Mouse (Mus musculus) forebrain, embryonic 13.5 days (tissue): ENCODE data around the gene Ier3. TPM values are rescaled to one million over a fixed set of nuclear protein-coding genes. Genes with fewer than 3 reads are reported as not detected.

ENCODE experiments used
- ATAC-seq: fragments of 200-750 bp; cut with Nextera tagmentation; 2 replicates; pipeline ENCODE4 v1.8.0; 2017
- H3K27ac ChIP-seq: fragments of 300-500 bp; sonication (generic); 2 replicates; pipeline ENCODE4 v1.5.1; 2015; ENCODE audit warnings: inconsistent platforms, mild to moderate bottlenecking, moderate library complexity
- H3K27me3 ChIP-seq: fragments of 300-500 bp; sonication (generic); 2 replicates; pipeline ENCODE4 v1.6.1; 2015; ENCODE audit warnings: mild to moderate bottlenecking, inconsistent platforms
- H3K36me3 ChIP-seq: fragments of 300-500 bp; sonication (generic); 2 replicates; pipeline ENCODE4 v1.6.1; 2015; ENCODE audit warnings: mild to moderate bottlenecking, inconsistent platforms; ENCODE audit not compliant: poor library complexity, severe bottlenecking
- H3K4me1 ChIP-seq: fragments of 300-500 bp; sonication (generic); 2 replicates; pipeline ENCODE4 v1.6.1; 2015; ENCODE audit warnings: inconsistent platforms
- H3K4me2 ChIP-seq: fragments of 300-500 bp; sonication (generic); 2 replicates; pipeline ENCODE4 v1.6.1; 2015; ENCODE audit warnings: inconsistent platforms, mild to moderate bottlenecking, moderate library complexity
- H3K4me3 ChIP-seq: fragments of 300-500 bp; sonication (generic); 2 replicates; pipeline ENCODE4 v1.5.1; 2015; ENCODE audit warnings: mild to moderate bottlenecking, inconsistent platforms
- H3K9ac ChIP-seq: fragments of 300-500 bp; sonication (generic); 2 replicates; pipeline ENCODE4 v1.6.1; 2015; ENCODE audit warnings: mild to moderate bottlenecking, inconsistent platforms
- H3K9me3 ChIP-seq: fragments of 300-500 bp; sonication (generic); replicated peaks from 2 replicates; pipeline ENCODE4 v1.6.1; 2016; ENCODE audit warnings: inconsistent platforms
- WGBS: fragments of 180-500 bp; shearing (Covaris S2); methylation state at CpG from one replicate; pipeline ENCODE4 v1.1.7; 2015; 5-methylcytosine and 5-hydroxymethylcytosine counted together
- polyA plus RNA-seq: library from polyadenylated mRNA; unstranded; fragments of >200 nt; fragmentation: Nextera tagmentation; extraction: Ambion mirVana; gene quantifications from 2 replicates; pipeline ENCODE4 v1.2.1, GENCODE M21; 2015

Ier3 gene
- polyA plus RNA-seq, 1 experiment from 2014 or later: 5.2 TPM

DNA sequence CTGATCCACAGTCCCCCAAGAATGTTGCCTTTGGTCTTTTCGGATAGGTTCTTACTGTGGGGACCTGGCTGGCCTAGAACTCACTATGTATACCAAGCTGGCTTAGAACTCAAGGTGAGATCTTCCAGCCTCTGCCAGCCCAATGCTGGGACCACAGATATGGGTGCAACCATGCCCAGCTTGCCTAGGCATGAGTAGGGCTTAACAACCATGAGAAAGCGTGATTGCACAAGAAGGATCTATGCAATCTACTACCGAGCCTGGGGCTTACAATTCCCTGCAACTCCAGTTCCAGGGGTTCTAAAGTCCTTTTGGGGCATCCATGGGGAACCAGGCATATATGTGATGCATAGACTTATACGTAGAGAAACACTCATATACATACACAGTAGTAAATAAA is 30.6 kb upstream of the Ier3 start:
- Histone ChIP-seq H3K9me3 (no peaks in the 10 kb centered on the region), H3K4me3 (no peak overlapping the region), H3K27ac (no peak overlapping the region), H3K27me3 (no peaks in the 10 kb centered on the region), H3K9ac (no peak overlapping the region), H3K4me2 (no peak overlapping the region), H3K36me3 (no peaks in the 10 kb centered on the region), H3K4me1 (no peaks in the 10 kb centered on the region)
- 83% methylated on average over 4 of the region's 4 CpGs for WGBS
- ATAC-seq: no peak

DNA sequence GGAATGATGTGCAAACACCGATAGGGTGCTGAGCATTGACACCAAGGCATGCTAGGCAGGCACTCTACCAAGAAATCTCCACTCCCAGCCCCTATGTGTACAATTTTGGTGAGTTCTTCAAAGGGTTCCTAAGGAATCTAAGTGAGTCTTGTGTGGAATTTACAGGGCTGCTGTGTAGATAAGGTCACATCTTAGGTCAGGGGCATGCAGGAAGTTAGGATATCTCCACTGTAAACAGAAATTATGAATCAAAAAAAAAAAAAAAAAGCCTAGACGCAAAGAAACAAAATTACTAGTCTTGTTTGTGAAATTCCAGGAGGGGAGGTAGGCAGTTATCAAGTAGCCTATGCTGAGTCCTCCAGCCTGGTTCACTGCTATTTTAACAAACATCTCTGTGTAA is 28.6 kb upstream of the Ier3 start:
- Histone ChIP-seq H3K4me2 (no peak overlapping the region), H3K27ac (no peak overlapping the region), H3K4me3 (no peak overlapping the region), H3K36me3 (no peaks in the 10 kb centered on the region), H3K9ac (no peak overlapping the region), H3K27me3 (no peaks in the 10 kb centered on the region), H3K9me3 (no peaks in the 10 kb centered on the region), H3K4me1 (no peaks in the 10 kb centered on the region)
- 89% methylated on average over 2 of the region's 2 CpGs for WGBS
- ATAC-seq: no peak

DNA sequence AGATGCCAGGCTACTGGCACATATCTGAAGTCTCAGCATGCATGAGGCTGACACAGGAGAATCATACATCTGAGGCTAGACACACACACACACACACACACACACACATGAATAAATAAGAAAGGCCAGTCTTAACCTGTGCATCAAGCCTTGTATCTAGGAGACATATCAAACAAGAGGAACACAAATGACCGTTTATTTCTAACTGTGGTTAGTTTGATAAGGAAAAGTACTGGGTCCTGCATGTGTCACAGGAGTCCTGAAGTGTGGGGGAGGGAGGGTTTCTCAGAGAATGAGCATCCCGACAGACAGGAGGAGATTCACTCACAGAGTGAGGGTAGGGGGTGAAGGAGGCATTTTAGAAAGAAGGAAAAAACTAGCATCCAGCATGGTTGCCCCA is 26.4 kb upstream of the Ier3 start:
- peaks cover 4% of the 10 kb centered on the region; the same call in 1 of the 2 replicates for H3K9me3 ChIP-seq

GRCm38 (mm10) chr17:35795656-35796055 is 25.8 kb upstream of the Ier3 start:
- Histone ChIP-seq H3K4me2 (no peak overlapping the region), H3K9me3 (peaks cover 4% of the 10 kb centered on the region; the same call in 1 of the 2 replicates), H3K4me1 (no peaks in the 10 kb centered on the region), H3K36me3 (no peaks in the 10 kb centered on the region), H3K9ac (no peak overlapping the region), H3K4me3 (no peak overlapping the region), H3K27me3 (no peaks in the 10 kb centered on the region), H3K27ac (no peak overlapping the region)
- 82% methylated on average over 6 of the region's 6 CpGs for WGBS
- ATAC-seq: no peak

More for the DNA sequence above, 26.4 kb upstream of the Ier3 start:
- Histone ChIP-seq H3K4me3 (no peak overlapping the region), H3K36me3 (no peaks in the 10 kb centered on the region), H3K4me1 (no peaks in the 10 kb centered on the region), H3K27ac (no peak overlapping the region), H3K4me2 (no peak overlapping the region), H3K9ac (no peak overlapping the region), H3K27me3 (no peaks in the 10 kb centered on the region)
- 64% methylated on average over 2 of the region's 2 CpGs for WGBS
- ATAC-seq: no peak

- 73% methylated on average over 5 of the region's 5 CpGs for WGBS
Observed at GRCm38 (mm10) chr17:35796835-35797234, 24.6 kb upstream of the Ier3 start.

DNA sequence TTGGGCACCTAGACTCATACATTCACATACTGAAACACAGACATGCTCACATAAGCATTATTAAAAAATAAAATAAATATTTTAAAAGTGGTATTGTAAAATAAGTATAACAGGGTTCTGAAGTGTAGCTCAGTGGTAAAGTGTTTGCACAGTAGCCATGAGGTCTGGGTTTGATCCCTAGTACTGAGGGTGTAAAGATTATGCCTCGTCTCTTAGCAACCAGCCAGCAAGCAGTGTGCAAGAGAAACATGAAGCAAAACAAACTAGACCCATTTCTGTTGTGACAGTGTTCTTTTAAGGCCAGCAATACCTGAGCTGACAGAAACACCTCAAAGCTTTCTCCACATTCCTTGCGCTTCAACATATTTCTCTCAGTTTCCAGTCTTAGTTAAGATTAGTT is 20.6 kb upstream of the Ier3 start:
- peaks cover 4% of the 10 kb centered on the region; the same call in 1 of the 2 replicates for H3K9me3 ChIP-seq
- no peak overlapping the region for H3K9ac ChIP-seq
- no peak overlapping the region for H3K4me3 ChIP-seq
- H3K4me1 ChIP-seq: no peaks in the 10 kb centered on the region
- H3K36me3 ChIP-seq: no peaks in the 10 kb centered on the region
- no peak overlapping the region for H3K27ac ChIP-seq
- no peak overlapping the region for H3K4me2 ChIP-seq
- no peaks in the 10 kb centered on the region for H3K27me3 ChIP-seq
- no peak for ATAC-seq
- WGBS: 79% methylated on average over 2 of the region's 2 CpGs

More at GRCm38 (mm10) chr17:35796835-35797234, 24.6 kb upstream of the Ier3 start:
- H3K27me3 ChIP-seq: no peaks in the 10 kb centered on the region
- no peak for ATAC-seq
- H3K36me3 ChIP-seq: no peaks in the 10 kb centered on the region
- peaks cover 4% of the 10 kb centered on the region; the same call in 1 of the 2 replicates for H3K9me3 ChIP-seq
- no peak overlapping the region for H3K9ac ChIP-seq
- H3K4me1 ChIP-seq: no peaks in the 10 kb centered on the region
- H3K4me2 ChIP-seq: no peak overlapping the region
- no peak overlapping the region for H3K4me3 ChIP-seq
- no peak overlapping the region for H3K27ac ChIP-seq

DNA sequence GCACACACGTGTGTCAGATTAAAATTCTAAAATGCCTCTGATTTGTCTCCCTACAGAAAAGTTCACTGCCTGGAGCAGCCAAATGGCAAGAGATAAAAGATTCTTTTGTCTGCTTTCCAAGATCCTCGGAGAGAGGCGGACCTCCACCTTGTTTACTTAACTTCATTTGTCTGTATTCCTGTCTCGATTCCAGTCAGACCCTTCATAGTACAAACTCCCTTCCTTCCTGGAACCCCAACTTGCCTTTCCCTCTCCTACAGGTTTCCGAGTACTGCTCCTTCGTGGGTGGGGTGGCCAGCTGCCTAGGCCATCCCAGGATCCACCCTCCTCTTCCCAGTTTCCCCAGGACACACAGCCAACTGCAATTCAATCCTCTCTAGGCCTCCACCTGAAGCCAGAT is 18.5 kb upstream of the Ier3 start:
- Histone ChIP-seq H3K9me3 (peaks cover 4% of the 10 kb centered on the region; the same call in 1 of the 2 replicates), H3K27ac (no peak overlapping the region), H3K27me3 (no peaks in the 10 kb centered on the region), H3K9ac (no peak overlapping the region), H3K4me1 (no peaks in the 10 kb centered on the region), H3K4me3 (no peak overlapping the region), H3K36me3 (no peaks in the 10 kb centered on the region), H3K4me2 (no peak overlapping the region)
- ATAC-seq: no peak
- WGBS: 59% methylated on average over 6 of the region's 6 CpGs

DNA sequence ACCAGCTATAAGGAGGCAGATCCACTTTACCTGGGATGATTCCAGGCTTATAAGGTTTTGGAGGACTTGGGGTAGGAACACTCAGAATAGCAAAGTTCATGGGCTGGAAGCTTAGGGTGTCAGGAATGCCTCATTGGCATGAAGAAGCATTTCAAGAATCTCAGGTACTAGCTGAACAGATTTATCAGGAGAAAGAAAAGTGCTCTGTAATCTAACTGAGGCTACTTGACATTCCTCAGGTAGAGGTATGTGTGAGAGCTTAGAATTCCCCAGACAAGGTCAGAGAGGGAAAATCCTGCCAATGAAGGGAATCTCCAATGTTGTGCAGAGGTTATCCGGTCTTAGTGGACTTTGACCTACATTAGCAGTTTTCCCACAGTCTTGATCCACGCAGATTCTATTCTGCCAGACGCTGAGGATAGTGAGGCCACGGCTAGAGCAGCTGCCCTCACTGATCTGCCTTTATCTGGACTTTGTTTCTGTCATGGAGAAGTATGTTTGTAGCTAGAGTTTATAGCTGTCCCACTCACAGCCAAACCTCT is 17.6 kb upstream of the Ier3 start:
- Histone ChIP-seq H3K36me3 (no peaks in the 10 kb centered on the region), H3K4me1 (no peaks in the 10 kb centered on the region), H3K4me2 (no peak overlapping the region), H3K9me3 (no peaks in the 10 kb centered on the region), H3K27me3 (no peaks in the 10 kb centered on the region), H3K9ac (no peak overlapping the region), H3K27ac (no peak overlapping the region), H3K4me3 (no peak overlapping the region)
- WGBS: 90% methylated on average over 4 of the region's 4 CpGs
- ATAC-seq: no peak

DNA sequence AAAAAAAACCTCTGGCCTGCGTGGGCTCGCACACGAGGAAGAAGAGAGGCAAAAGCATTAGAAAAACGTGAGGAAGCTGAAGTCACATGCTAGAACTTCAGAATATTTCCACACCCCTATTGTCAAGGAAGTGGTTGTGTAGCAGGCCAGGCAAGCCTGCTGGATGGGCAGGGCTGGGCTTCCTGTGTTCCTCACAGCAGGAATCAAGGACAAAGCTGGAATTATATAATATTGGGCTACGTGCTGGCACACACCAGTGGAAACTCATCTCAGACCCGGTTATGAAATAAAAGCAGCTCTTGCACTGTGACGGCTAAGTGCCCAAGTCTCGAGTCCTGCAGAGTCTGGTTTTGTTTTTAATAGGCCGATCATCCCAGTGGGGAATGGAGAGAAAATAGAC is 13.4 kb upstream of the Ier3 start:
- Histone ChIP-seq H3K36me3 (no peaks in the 10 kb centered on the region), H3K4me1 (peaks cover 2% of the 10 kb centered on the region; the same call in 1 of the 2 replicates), H3K4me3 (no peak overlapping the region), H3K27ac (no peak overlapping the region), H3K27me3 (no peaks in the 10 kb centered on the region), H3K9me3 (no peaks in the 10 kb centered on the region), H3K4me2 (no peak overlapping the region), H3K9ac (no peak overlapping the region)
- 73% methylated on average over 9 of the region's 9 CpGs for WGBS
- ATAC-seq: no peak

DNA sequence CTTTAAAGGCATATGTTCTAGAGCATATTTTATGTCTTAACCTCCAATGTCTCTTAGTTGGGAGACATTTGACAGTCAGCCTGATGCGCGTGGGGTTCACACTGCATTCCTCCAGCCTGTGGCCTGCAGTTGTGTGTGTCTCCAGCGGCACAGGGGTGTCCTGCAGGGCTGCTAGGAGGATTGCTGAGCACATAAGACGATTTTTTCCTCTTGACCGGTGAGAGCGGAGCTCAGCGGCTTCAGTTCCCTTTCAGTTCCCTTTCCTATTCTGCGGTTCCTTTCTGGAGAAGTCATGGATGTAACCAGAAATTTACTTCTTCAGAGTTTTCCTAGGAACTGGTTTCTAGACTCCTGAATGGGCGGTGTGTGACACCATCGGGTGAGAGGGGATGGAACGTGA is 12.1 kb upstream of the Ier3 start:
- no peak overlapping the region for H3K27ac ChIP-seq
- no peak overlapping the region for H3K4me3 ChIP-seq
- no peaks in the 10 kb centered on the region for H3K36me3 ChIP-seq
- no peaks in the 10 kb centered on the region for H3K9me3 ChIP-seq
- peaks cover 9% of the 10 kb centered on the region; the same call in 1 of the 2 replicates for H3K4me1 ChIP-seq
- ATAC-seq: no peak
- no peak overlapping the region for H3K4me2 ChIP-seq
- 84% methylated on average over 11 of the region's 11 CpGs for WGBS
- no peak overlapping the region for H3K9ac ChIP-seq
- H3K27me3 ChIP-seq: no peaks in the 10 kb centered on the region

GRCm38 (mm10) chr17:35810900-35811648 is 10.4 kb upstream of the Ier3 start:
- 82% methylated on average over 5 of the region's 5 CpGs for WGBS
- no peak for ATAC-seq
- Histone ChIP-seq H3K27me3 (no peaks in the 10 kb centered on the region), H3K27ac (no peak overlapping the region), H3K9ac (no peak overlapping the region), H3K9me3 (no peaks in the 10 kb centered on the region), H3K36me3 (no peaks in the 10 kb centered on the region), H3K4me3 (no peak overlapping the region), H3K4me1 (peaks cover 9% of the 10 kb centered on the region; the same call in 1 of the 2 replicates), H3K4me2 (no peak overlapping the region)

- Histone ChIP-seq H3K4me3 (no peak overlapping the region), H3K36me3 (no peaks in the 10 kb centered on the region), H3K4me2 (no peak overlapping the region), H3K9me3 (no peaks in the 10 kb centered on the region), H3K27me3 (no peaks in the 10 kb centered on the region), H3K4me1 (peaks cover 9% of the 10 kb centered on the region; the same call in 1 of the 2 replicates), H3K27ac (no peak overlapping the region), H3K9ac (no peak overlapping the region)
- WGBS: 81% methylated on average over 5 of the region's 5 CpGs
- no peak for ATAC-seq
Observed at GRCm38 (mm10) chr17:35812307-35812706, 9.2 kb upstream of the Ier3 start.
